In the genomic region with DNA sequence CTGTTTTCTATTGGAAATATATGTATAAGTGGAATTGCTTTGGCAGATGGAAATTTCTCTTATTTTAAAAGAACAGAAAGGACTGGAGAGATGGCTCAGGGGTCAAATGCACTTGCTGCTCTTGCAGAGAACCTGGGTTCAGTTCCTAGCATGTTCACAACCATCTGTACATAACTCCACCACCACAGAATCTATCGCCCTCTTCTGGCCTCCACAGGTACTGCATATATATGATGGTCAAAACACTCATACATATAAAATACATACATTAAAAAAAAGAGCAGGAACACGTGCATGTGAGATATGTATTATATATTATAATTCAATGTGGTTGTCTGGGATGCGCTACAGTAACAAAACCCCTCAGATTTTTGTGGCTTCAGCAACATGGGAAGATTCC, we compare ENCODE assay signal across 11 mouse cellular contexts. TPM values are rescaled to one million over a fixed set of nuclear protein-coding genes. Genes with fewer than 3 reads are reported as not detected.
A peak's percentile ranks its signal among the peaks of the same experiment; 100 is the strongest.
DNase-seq lines count a peak whose midpoint lies in the region; ATAC-seq and TF ChIP-seq lines count a peak whose summit lies in the region.
"Had no signal": no experiment of that assay in that cellular context is flagged by ENCODE, and none has a peak within 500 bp of the region (broad histone marks: within the 10 kb centered on the region; RNA-seq: fewer than 3 reads in every experiment).

No protein-coding gene starts in this region.

- H3K36me3 ChIP-seq in hindbrain, embryonic 10.5 days: no peaks in the 10 kb centered on the region
- H3K36me3 ChIP-seq in hindbrain, embryonic 12.5 days: no peaks in the 10 kb centered on the region
- H3K36me3 ChIP-seq in testis, adult 2 months (ENCODE audit: control insufficient read depth, insufficient read depth, low read length): no peaks in the 10 kb centered on the region
- H3K36me3 ChIP-seq: intestine, embryonic 15.5 days; lung, embryonic 15.5 days had no signal

- TF ChIP-seq CTCF in testis, adult 2 months (IDR thresholded peaks at IDR 0.05; ENCODE audit: control insufficient read depth, insufficient read depth, insufficient replicate concordance, low read depth, low read length): peak; percentile 18; the same call in 1 of the 2 replicates

- H3K4me3 ChIP-seq in hindbrain, embryonic 10.5 days: no peak overlapping the region
- no peak overlapping the region for H3K4me3 ChIP-seq in hindbrain, embryonic 12.5 days
- no peak overlapping the region for H3K4me3 ChIP-seq in testis, adult 2 months (ENCODE audit: control insufficient read depth, low read depth, low read length)
- H3K4me3 ChIP-seq: intestine, embryonic 15.5 days; lung, embryonic 15.5 days had no signal

- ATAC-seq in hindbrain, embryonic 12.5 days (ENCODE audit: low FRiP score): no peak
- ATAC-seq: intestine, embryonic 15.5 days had no signal

- peak; percentile 21 for DNase-seq in hindbrain, embryonic 10.5 days (ENCODE audit: low spot score)
- DNase-seq in testis, postnatal 10 days (ENCODE audit: low spot score): no peak
- peak; percentile 11 for DNase-seq in embryo, embryonic 11 days
- DNase-seq in thymus, postnatal 14 days: peak; percentile 39
- no peak for DNase-seq in heart, adult 9 months (ENCODE audit: low spot score in 2 of 2)
- no peak for DNase-seq in left cerebral cortex, adult 11 months (ENCODE audit: low spot score)
- DNase-seq: gastrocnemius, postnatal 14 days had no signal

- no peak overlapping the region for H3K9ac ChIP-seq in hindbrain, embryonic 12.5 days
- H3K9ac ChIP-seq: intestine, embryonic 15.5 days; lung, embryonic 15.5 days had no signal

- H3K4me2 ChIP-seq in hindbrain, embryonic 12.5 days (replicated peaks): no peak overlapping the region
- H3K4me2 ChIP-seq: intestine, embryonic 15.5 days; lung, embryonic 15.5 days had no signal

- TF ChIP-seq POLR2A in testis, adult 2 months (IDR thresholded peaks at IDR 0.05; ENCODE audit: control insufficient read depth, low read depth, low read length): no peak

- H3K27me3 ChIP-seq in hindbrain, embryonic 10.5 days (ENCODE audit: insufficient read depth, poor library complexity, severe bottlenecking): no peaks in the 10 kb centered on the region
- no peaks in the 10 kb centered on the region; the same call in 1 of the 2 replicates for H3K27me3 ChIP-seq in hindbrain, embryonic 12.5 days
- no peaks in the 10 kb centered on the region for H3K27me3 ChIP-seq in testis, adult 2 months (ENCODE audit: control insufficient read depth, insufficient read depth, low read length)
- H3K27me3 ChIP-seq: intestine, embryonic 15.5 days; lung, embryonic 15.5 days had no signal

- WGBS in hindbrain, embryonic 10.5 days: 40% methylated on average over 3 of the region's 3 CpGs
- 43% methylated on average over 3 of the region's 3 CpGs for WGBS in hindbrain, embryonic 12.5 days

- H3K9me3 ChIP-seq in hindbrain, embryonic 10.5 days: no peaks in the 10 kb centered on the region
- H3K9me3 ChIP-seq in hindbrain, embryonic 12.5 days (replicated peaks): no peaks in the 10 kb centered on the region
- H3K9me3 ChIP-seq: intestine, embryonic 15.5 days; lung, embryonic 15.5 days had no signal

- no peaks in the 10 kb centered on the region for H3K4me1 ChIP-seq in hindbrain, embryonic 10.5 days (replicated peaks)
- H3K4me1 ChIP-seq in hindbrain, embryonic 12.5 days: no peaks in the 10 kb centered on the region
- no peaks in the 10 kb centered on the region for H3K4me1 ChIP-seq in testis, adult 2 months (ENCODE audit: control insufficient read depth, insufficient read depth, low read length)
- H3K4me1 ChIP-seq: intestine, embryonic 15.5 days; lung, embryonic 15.5 days had no signal

- no peak overlapping the region for H3K27ac ChIP-seq in hindbrain, embryonic 10.5 days
- no peak overlapping the region for H3K27ac ChIP-seq in hindbrain, embryonic 12.5 days
- H3K27ac ChIP-seq in testis, adult 2 months (ENCODE audit: control insufficient read depth, insufficient read depth, low read depth, low read length): no peak overlapping the region
- H3K27ac ChIP-seq: intestine, embryonic 15.5 days; lung, embryonic 15.5 days had no signal

RNA-seq across cellular contexts. Expression of a gene that starts 10.1 kb away (rescaled TPM):
- 20.6 and 22.0 TPM in 2 replicates for polyA plus RNA-seq in hindbrain, embryonic 10.5 days (2016; fragmentation: Nextera tagmentation; extraction: Ambion mirVana)
- 20.3 and 21.9 TPM in 2 replicates for polyA plus RNA-seq in hindbrain, embryonic 12.5 days (2016; fragmentation: Nextera tagmentation; extraction: Ambion mirVana)
- 94.9 and 99.3 TPM in 2 replicates for polyA plus RNA-seq in testis, adult 2 months (2012; rRNA removed)

RNA-seq across cellular contexts. Expression of a gene that starts 34.2 kb away (rescaled TPM):
- polyA plus RNA-seq in hindbrain, embryonic 10.5 days (2016; fragmentation: Nextera tagmentation; extraction: Ambion mirVana): 1.0 and 5.6 TPM in 2 replicates
- polyA plus RNA-seq in hindbrain, embryonic 12.5 days (2016; fragmentation: Nextera tagmentation; extraction: Ambion mirVana): 7.6 and 8.0 TPM in 2 replicates
- polyA plus RNA-seq in testis, adult 2 months (2012; rRNA removed): 0.30 TPM in 2 replicates

Comparison
In these comparisons a context has a peak if more than half of its experiments do, and no peak if none do; other contexts are left out.
1. DNase-seq: peak in hindbrain, embryonic 10.5 days (single experiment), embryo, embryonic 11 days (single experiment) and thymus, postnatal 14 days (single experiment); none in testis, postnatal 10 days (single experiment), heart, adult 9 months (0 of 2) and left cerebral cortex, adult 11 months (single experiment).